Mouse (Mus musculus): ENCODE data around the gene Lbx1. TPM values are rescaled to one million over a fixed set of nuclear protein-coding genes. Genes with fewer than 3 reads are reported as not detected.

The Lbx1 gene
- total RNA-seq, 2 experiments from 2014 or later, result not detected

DNA sequence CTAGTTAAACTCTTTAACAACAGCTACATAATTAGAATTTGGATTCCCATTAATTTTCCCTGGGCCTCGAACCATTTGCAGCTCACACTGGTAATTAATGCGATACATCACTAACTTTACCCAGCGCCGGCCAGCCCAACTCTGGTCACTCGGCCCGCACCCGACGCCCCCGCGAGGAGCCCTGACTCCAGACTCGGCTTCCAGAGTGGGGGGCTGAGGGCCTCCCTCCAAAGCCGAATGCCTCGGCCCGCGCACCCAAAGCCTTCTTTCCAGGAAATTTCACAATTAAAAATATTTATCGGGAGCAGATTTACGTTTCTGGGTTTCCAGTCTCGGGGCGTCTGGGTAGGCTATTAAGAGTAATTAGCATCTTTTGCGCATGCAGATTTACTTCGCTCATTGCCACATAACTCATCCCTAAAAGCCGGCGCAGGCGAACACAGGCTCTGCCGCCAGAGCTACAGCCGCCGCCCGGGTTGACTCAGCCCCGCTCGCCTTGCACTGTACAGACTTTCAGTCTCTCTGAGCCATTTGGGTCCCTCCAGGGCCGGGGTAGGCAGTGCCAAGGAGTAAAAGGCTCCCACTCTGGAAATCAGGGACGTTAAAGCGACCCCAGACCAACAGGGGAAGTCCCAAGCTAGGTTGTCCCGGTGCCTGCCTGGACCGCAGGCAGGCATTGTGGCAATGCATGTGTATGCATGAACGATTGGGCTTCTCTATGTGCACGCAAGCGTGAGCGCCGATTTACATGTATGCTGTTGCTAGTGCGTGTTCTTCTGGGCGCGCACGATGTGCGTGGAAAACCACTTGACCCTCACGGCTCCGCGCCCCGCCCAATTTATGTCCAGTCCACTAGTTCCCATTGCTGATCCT lies 12.0 kb downstream of the Lbx1 start:
- intact Hi-C loops (cut with DNase I), result loop anchor here (5.0 kb wide), 2 partner anchors 79 to 524 kb away; partner anchors contain the start of gene Npm3
- no peak for DNase-seq (ENCODE audit: low spot score in 2 of 2)

- intact Hi-C loops (cut with DNase I), result loop anchor here (5.0 kb wide), 2 partner anchors 80 to 525 kb away; partner anchors contain the start of gene Npm3
- DNase-seq (ENCODE audit: low spot score in 2 of 2), result no peak
These were observed 13.3 kb downstream of the Lbx1 start for GRCm38 (mm10) chr19:45222141-45222782.

DNA sequence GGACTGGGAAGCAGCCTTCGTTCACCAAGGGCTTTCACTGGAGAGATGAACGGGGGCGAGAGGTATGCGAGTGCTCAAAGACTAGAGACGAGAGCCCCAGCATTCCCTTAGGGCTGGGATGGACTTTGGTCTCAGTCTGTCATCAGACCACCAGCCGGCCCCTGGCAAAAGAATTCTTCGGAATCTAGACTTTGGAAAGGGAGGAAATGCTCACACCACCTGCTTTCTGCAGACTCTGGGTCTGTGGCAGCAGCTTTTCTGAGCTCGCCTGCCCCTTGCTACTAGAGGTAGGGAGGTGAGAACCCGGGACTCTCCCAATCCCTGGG lies 14.2 kb downstream of the Lbx1 start:
- no peak for DNase-seq (ENCODE audit: low spot score in 2 of 2)
- intact Hi-C loops (cut with DNase I), result loop anchor here (2.0 to 5.0 kb wide), 3 partner anchors 81 to 526 kb away; partner anchors contain the start of gene Npm3

DNA sequence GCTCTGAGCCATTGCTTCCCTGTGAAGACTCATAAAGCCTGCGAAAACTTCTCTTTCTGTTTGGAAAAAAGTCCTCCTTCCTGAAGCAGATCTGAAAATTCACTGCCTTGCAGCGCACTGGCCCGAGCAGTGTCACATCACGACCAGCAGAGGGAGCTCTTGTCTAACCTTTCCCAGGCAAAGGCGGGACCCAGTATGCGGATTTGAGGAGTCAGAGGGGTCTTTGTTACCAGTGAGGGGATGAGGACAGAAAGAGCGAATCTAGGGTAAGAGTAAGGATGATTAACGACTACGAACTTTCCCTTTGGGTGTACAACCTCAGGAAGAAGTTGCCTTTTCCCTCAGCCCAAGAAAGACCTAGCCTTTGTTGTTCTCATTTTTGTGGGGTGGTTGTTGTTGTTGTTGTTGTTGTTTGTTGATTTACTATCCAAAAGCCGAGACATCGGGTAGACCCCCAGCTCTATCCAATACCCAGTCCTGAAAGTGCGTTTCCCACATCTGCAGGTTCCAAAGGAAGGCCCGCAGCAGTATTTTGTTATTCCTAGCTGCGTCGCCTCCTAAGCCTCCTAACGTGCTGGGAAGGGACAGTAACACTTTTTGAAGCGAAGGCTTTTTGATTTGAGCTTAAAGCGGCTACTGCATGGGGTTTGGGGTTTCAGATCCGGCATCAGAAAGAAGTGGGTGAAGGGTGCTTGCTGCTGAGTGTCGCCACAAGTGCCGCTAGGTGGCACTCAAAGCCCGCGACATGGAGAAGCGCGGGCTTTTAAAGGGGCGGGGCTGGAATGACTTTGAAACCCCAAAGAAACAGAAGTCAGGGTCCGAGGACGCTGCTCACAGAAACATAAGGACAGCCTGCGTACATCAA lies 14.8 kb downstream of the Lbx1 start:
- DNase-seq (ENCODE audit: low spot score in 2 of 2), result peak in 1 of 2 experiments; percentile 75

DNA sequence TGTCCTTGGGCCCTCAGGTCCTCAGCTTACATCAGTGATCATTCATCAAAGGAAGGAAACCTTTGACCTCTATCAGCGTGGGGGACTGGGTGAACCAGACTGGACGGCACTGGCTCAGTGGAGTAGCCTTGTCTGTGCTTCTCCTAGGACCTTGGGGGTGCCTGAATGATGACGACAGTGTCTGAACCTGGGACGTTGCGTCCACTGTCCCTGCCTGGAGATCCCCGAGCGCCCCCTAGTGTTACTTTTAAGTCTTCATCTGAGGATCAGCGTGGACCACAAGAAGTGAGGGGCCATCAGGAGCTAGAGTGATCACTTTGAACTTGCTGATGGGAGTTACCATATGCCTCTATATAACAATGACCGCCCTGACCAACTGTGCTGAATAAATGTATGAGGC lies 19.4 kb downstream of the Lbx1 start:
- intact Hi-C loops (cut with DNase I), result loop anchor here (2.0 kb wide), 1 partner anchor 39 kb away; no protein-coding TSS in a partner anchor
- DNase-seq (ENCODE audit: low spot score in 2 of 2), result no peak

More for the DNA sequence above, 14.8 kb downstream of the Lbx1 start:
- intact Hi-C loops (cut with DNase I), result loop anchor here (1.0 to 5.0 kb wide), 4 partner anchors 81 to 526 kb away; partner anchors contain the start of gene Npm3

- intact Hi-C loops (cut with DNase I), result no loop called here
These were observed 20.2 kb downstream of the Lbx1 start for GRCm38 (mm10) chr19:45215431-45215830.

GRCm38 (mm10) chr19:45209776-45210422 lies 25.7 kb downstream of the Lbx1 start:
- DNase-seq (ENCODE audit: low spot score in 2 of 2), result no peak
- intact Hi-C loops (cut with DNase I), result no loop called here

More at GRCm38 (mm10) chr19:45215431-45215830, 20.2 kb downstream of the Lbx1 start:
- no peak for DNase-seq (ENCODE audit: low spot score in 2 of 2)

GRCm38 (mm10) chr19:45209191-45209590 lies 26.4 kb downstream of the Lbx1 start:
- intact Hi-C loops (cut with DNase I), result no loop called here
- DNase-seq (ENCODE audit: low spot score in 2 of 2), result no peak

GRCm38 (mm10) chr19:45208438-45209060 lies 27.1 kb downstream of the Lbx1 start:
- intact Hi-C loops (cut with DNase I), result no loop called here
- DNase-seq (ENCODE audit: low spot score in 2 of 2), result no peak

- DNase-seq (ENCODE audit: low spot score in 2 of 2), result no peak
- intact Hi-C loops (cut with DNase I), result no loop called here
These were observed 27.8 kb downstream of the Lbx1 start for GRCm38 (mm10) chr19:45207662-45208437.

- no peak for DNase-seq (ENCODE audit: low spot score in 2 of 2)
- intact Hi-C loops (cut with DNase I), result no loop called here
These were observed 28.5 kb downstream of the Lbx1 start for GRCm38 (mm10) chr19:45207153-45207552.

DNA sequence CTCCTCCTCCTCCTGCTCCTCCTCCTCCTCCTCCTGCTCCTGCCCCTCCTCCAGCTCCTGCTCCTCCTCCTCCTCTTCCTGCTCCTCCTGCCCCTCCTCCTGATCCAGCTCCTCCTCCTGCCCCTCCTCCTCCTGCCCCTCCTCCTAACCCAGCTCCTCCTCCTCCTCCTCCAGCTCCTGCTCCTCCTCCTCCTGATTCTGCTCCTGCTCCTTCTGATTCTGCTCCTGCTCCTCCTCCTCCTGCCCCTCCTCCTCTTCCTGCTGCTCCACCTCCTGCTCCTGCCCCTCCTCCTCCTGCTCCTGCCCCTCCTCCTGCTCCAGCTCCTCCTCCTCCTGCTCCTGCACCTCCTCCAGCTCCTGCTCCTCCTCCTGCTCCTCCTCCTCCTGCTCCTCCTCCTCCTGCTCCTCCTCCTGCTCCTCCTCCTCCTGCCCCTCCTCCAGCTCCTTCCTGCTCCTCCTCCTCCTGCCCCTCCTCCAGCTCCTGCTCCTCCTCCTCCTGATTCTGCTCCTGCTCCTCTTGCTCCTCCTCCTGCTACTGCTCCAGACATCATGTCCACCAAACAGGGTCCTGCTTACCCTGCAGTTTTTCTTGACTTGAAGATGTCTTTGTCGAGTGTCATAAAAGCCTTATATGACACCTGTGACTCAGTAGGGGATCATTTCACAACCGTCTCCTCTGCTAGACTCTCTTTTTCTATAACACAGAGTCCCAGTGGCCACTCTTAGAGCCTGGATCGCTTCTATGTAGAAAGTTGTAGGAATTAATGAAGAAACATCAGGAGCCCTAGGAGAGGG lies 30.1 kb downstream of the Lbx1 start:
- DNase-seq (ENCODE audit: low spot score in 2 of 2), result no peak
- intact Hi-C loops (cut with DNase I), result no loop called here

- intact Hi-C loops (cut with DNase I), result no loop called here
- no peak for DNase-seq (ENCODE audit: low spot score in 2 of 2)
These were observed 38.6 kb downstream of the Lbx1 start for GRCm38 (mm10) chr19:45196967-45197366.

GRCm38 (mm10) chr19:45194651-45195050 lies 41.0 kb downstream of the Lbx1 start:
- intact Hi-C loops (cut with DNase I), result no loop called here
- DNase-seq (ENCODE audit: low spot score in 2 of 2), result no peak

Measured in left cerebral cortex, postnatal 36 days (tissue).